Mouse (Mus musculus) embryonic fibroblast, embryonic 13.5 days (primary cell): ENCODE measurements around the gene Vps50.

Experiments
- CTCF ChIP-seq: IDR thresholded peaks from 2 replicates; pipeline ENCODE4 v1.5.1; 2011; ENCODE audit warnings: mild to moderate bottlenecking, control low read depth, low read length, moderate library complexity, borderline replicate concordance; ENCODE audit not compliant: insufficient read depth
- POLR2A ChIP-seq: IDR thresholded peaks from 2 replicates; pipeline ENCODE4 v1.6.1; 2011; ENCODE audit warnings: low read depth, mild to moderate bottlenecking, control low read depth, low read length, moderate library complexity

- TF ChIP-seq CTCF: no peak
- TF ChIP-seq POLR2A: no peak
Observed at GRCm38 (mm10) chr6:3565005-3565404, 66.8 kb downstream of the Vps50 start.
